Mouse (Mus musculus) limb, embryonic 14.5 days (tissue): ENCODE measurements around the gene Tinf2. TPM values are rescaled to one million over a fixed set of nuclear protein-coding genes. Genes with fewer than 3 reads are reported as not detected.

Experiments
- ATAC-seq: fragments of 200-750 bp; cut with Nextera tagmentation; 2 replicates; pipeline ENCODE4 v1.8.0; 2017; ENCODE audit warnings: low read depth, moderate number of reproducible peaks, moderate TSS enrichment; ENCODE audit not compliant: low FRiP score
- DNase-seq: peaks from one replicate; pipeline ENCODE4 v3.0.0-alpha.2; 2015; ENCODE audit warnings: low spot score
- H3K27ac ChIP-seq: fragments of 300-500 bp; sonication (generic); replicated peaks from 2 replicates; pipeline ENCODE4 v1.5.1; 2014; ENCODE audit warnings: low read depth, mild to moderate bottlenecking, low read length, moderate library complexity, mixed read lengths
- H3K27me3 ChIP-seq: fragments of 300-500 bp; sonication (generic); 2 replicates; pipeline ENCODE4 v1.6.1; 2014; ENCODE audit warnings: low read length, mixed read lengths; ENCODE audit not compliant: control insufficient read depth, insufficient read depth
- H3K36me3 ChIP-seq: fragments of 300-500 bp; sonication (generic); 2 replicates; pipeline ENCODE4 v1.6.1; 2014; ENCODE audit warnings: mild to moderate bottlenecking, low read length, moderate library complexity, mixed read lengths; ENCODE audit not compliant: control insufficient read depth, insufficient read depth
- H3K4me1 ChIP-seq: fragments of 300-500 bp; sonication (generic); 2 replicates; pipeline ENCODE4 v1.6.1; 2014; ENCODE audit warnings: antibody characterized with exemption, low read length, mixed read lengths; ENCODE audit not compliant: control insufficient read depth, insufficient read depth
- H3K4me2 ChIP-seq: fragments of 300-500 bp; sonication (generic); replicated peaks from 2 replicates; pipeline ENCODE4 v1.6.1; 2014; ENCODE audit warnings: low read depth, mild to moderate bottlenecking, low read length, moderate library complexity; ENCODE audit not compliant: severe bottlenecking
- H3K4me3 ChIP-seq: fragments of 300-500 bp; sonication (generic); replicated peaks from 2 replicates; pipeline ENCODE4 v1.5.1; 2014; ENCODE audit warnings: low read length
- H3K9ac ChIP-seq: fragments of 300-500 bp; sonication (generic); 2 replicates; pipeline ENCODE4 v1.6.1; 2014; ENCODE audit warnings: mild to moderate bottlenecking, low read depth, low read length, moderate library complexity; ENCODE audit not compliant: severe bottlenecking
- H3K9me3 ChIP-seq: fragments of 300-500 bp; sonication (generic); 2 replicates; pipeline ENCODE4 v1.6.1; 2016; ENCODE audit warnings: low read length; ENCODE audit not compliant: control insufficient read depth
- POLR2A ChIP-seq: fragments of 200-500 bp; IDR thresholded peaks from 2 replicates; pipeline ENCODE4 v1.8.0; 2012; ENCODE audit warnings: inconsistent platforms, mild to moderate bottlenecking, moderate library complexity, borderline replicate concordance; ENCODE audit not compliant: insufficient read depth, insufficient read length; ENCODE audit errors: extremely low read depth
- WGBS: fragments of 180-500 bp; shearing (Covaris S2); extraction: QIAGEN DNeasy Blood & Tissue Kit; methylation state at CpG from one replicate; pipeline ENCODE4 v1.1.7; 2014; 5-methylcytosine and 5-hydroxymethylcytosine counted together
- polyA plus RNA-seq, 2 experiments: library from polyadenylated mRNA; depleted of rRNA in 1 of 2; stranded (reverse) in 1 of 2; unstranded in 1 of 2; fragments of >200 nt; fragmentation: Nextera tagmentation in 1 of 2; extraction: Ambion mirVana in 1 of 2; gene quantifications; 2 replicates each; pipeline versions ENCODE4 v1.2.1 to v1.2.3; 2012 to 2014

Tinf2 gene
- polyA plus RNA-seq, 2 experiments, result 34.2 to 38.4 TPM

- no peak for TF ChIP-seq POLR2A
- ATAC-seq (no peak), DNase-seq (no peak)
- H3K9me3 ChIP-seq, result no peaks in the 10 kb centered on the region
- no peak overlapping the region for H3K9ac ChIP-seq
- H3K27ac ChIP-seq, result no peak overlapping the region
- no peaks in the 10 kb centered on the region for H3K27me3 ChIP-seq
- 65% methylated on average over 8 of the region's 8 CpGs for WGBS
- H3K4me3 ChIP-seq, result no peak overlapping the region
- H3K4me2 ChIP-seq, result no peak overlapping the region
- no peaks in the 10 kb centered on the region for H3K36me3 ChIP-seq
- H3K4me1 ChIP-seq, result 0 out of 2 replicates have a peak, but pooled peaks cover 2% of the 10 kb centered on the region
Observed at GRCm38 (mm10) chr14:55724411-55724871, 42.8 kb upstream of the Tinf2 start.

GRCm38 (mm10) chr14:55723433-55723832 lies 41.8 kb upstream of the Tinf2 start:
- no peaks in the 10 kb centered on the region for H3K27me3 ChIP-seq
- no peak for ATAC-seq
- TF ChIP-seq POLR2A, result no peak
- 0 out of 2 replicates have a peak, but pooled peaks cover 2% of the 10 kb centered on the region for H3K4me1 ChIP-seq
- DNase-seq, result no peak
- H3K4me3 ChIP-seq, result no peak overlapping the region
- H3K9me3 ChIP-seq, result no peaks in the 10 kb centered on the region
- WGBS, result 87% methylated on average over 7 of the region's 7 CpGs
- H3K36me3 ChIP-seq, result peaks cover 8% of the 10 kb centered on the region
- H3K27ac ChIP-seq, result no peak overlapping the region
- H3K9ac ChIP-seq, result no peak overlapping the region
- H3K4me2 ChIP-seq, result no peak overlapping the region

GRCm38 (mm10) chr14:55722438-55722945 lies 40.9 kb upstream of the Tinf2 start:
- peak overlapping the region; percentile 74; the same call in 1 of the 2 replicates for H3K9ac ChIP-seq
- TF ChIP-seq POLR2A, result no peak
- peak overlapping the region; percentile 76 for H3K4me3 ChIP-seq
- 0 out of 2 replicates have a peak, but pooled peaks cover 2% of the 10 kb centered on the region for H3K4me1 ChIP-seq
- DNase-seq (no peak), ATAC-seq (no peak)
- no peaks in the 10 kb centered on the region for H3K9me3 ChIP-seq
- 0 out of 2 replicates have a peak overlapping the region, but pooled peaks have one; percentile 11 for H3K27ac ChIP-seq
- H3K36me3 ChIP-seq, result peaks cover 16% of the 10 kb centered on the region
- H3K4me2 ChIP-seq, result peak overlapping the region; percentile 68
- 52% methylated on average over 8 of the region's 8 CpGs for WGBS
- H3K27me3 ChIP-seq, result no peaks in the 10 kb centered on the region

- Histone ChIP-seq H3K4me3 (peak within 1 kb of the TSS; percentile 76), H3K4me1 (0 out of 2 replicates have a peak, but pooled peaks cover 2% of the 10 kb centered on the region), H3K4me2 (peak within 1 kb of the TSS; percentile 68), H3K36me3 (peaks cover 22% of the 10 kb centered on the region), H3K9ac (peak within 1 kb of the TSS; percentile 74), H3K27me3 (no peaks in the 10 kb centered on the region), H3K27ac (0 out of 2 replicates have a peak within 1 kb of the TSS, but pooled peaks have one; percentile 44), H3K9me3 (no peaks in the 10 kb centered on the region)
- TF ChIP-seq POLR2A, result no peak
- peak; percentile 96 for ATAC-seq
- WGBS, result 1% methylated on average over 41 of the region's 50 CpGs
- DNase-seq, result peak; percentile 93
Observed at GRCm38 (mm10) chr14:55721700-55722437, 40.2 kb upstream of the Tinf2 start, which contains the start of gene Rabggta. Rabggta (minus strand) TSS chr14:55722263.

GRCm38 (mm10) chr14:55721076-55721475 lies 39.5 kb upstream of the Tinf2 start:
- H3K4me3 ChIP-seq, result peak overlapping the region; percentile 76
- no peaks in the 10 kb centered on the region for H3K27me3 ChIP-seq
- no peak overlapping the region for H3K9ac ChIP-seq
- no peak for DNase-seq
- TF ChIP-seq POLR2A, result no peak
- H3K9me3 ChIP-seq, result no peaks in the 10 kb centered on the region
- peak overlapping the region; percentile 68 for H3K4me2 ChIP-seq
- H3K4me1 ChIP-seq, result 0 out of 2 replicates have a peak, but pooled peaks cover 2% of the 10 kb centered on the region
- ATAC-seq, result no peak
- peaks cover 30% of the 10 kb centered on the region for H3K36me3 ChIP-seq
- WGBS, result 81% methylated on average over 6 of the region's 6 CpGs
- H3K27ac ChIP-seq, result no peak overlapping the region
